Mouse (Mus musculus) liver, embryonic 11.5 days (tissue): ENCODE measurements around the gene Mpg. TPM values are rescaled to one million over a fixed set of nuclear protein-coding genes. Genes with fewer than 3 reads are reported as not detected.

Experiments
- ATAC-seq: fragments of 200-750 bp; cut with Nextera tagmentation; replicated peaks from 2 replicates; pipeline ENCODE4 v1.8.0; 2017; ENCODE audit warnings: moderate number of reproducible peaks, mild to moderate bottlenecking, moderate TSS enrichment, moderate library complexity; ENCODE audit not compliant: low FRiP score
- DNase-seq: peaks from one replicate; pipeline ENCODE4 v3.0.0-alpha.2; 2017; ENCODE audit warnings: low spot score
- H3K27ac ChIP-seq: fragments of 300-500 bp; sonication (generic); 2 replicates; pipeline ENCODE4 v1.5.1; 2014; ENCODE audit warnings: mild to moderate bottlenecking, low read depth, low read length, control low read depth
- H3K27me3 ChIP-seq: fragments of 300-500 bp; sonication (generic); replicated peaks from 2 replicates; pipeline ENCODE4 v1.6.1; 2014; ENCODE audit warnings: low read length, mixed read lengths; ENCODE audit not compliant: control insufficient read depth, insufficient read depth
- H3K36me3 ChIP-seq: fragments of 300-500 bp; sonication (generic); 2 replicates; pipeline ENCODE4 v1.6.1; 2014; ENCODE audit warnings: mild to moderate bottlenecking, low read length, moderate library complexity, mixed read lengths; ENCODE audit not compliant: control insufficient read depth, insufficient read depth
- H3K4me1 ChIP-seq: fragments of 300-500 bp; sonication (generic); replicated peaks from 2 replicates; pipeline ENCODE4 v1.6.1; 2014; ENCODE audit warnings: low read length, mixed read lengths; ENCODE audit not compliant: control insufficient read depth, insufficient read depth
- H3K4me2 ChIP-seq: fragments of 300-500 bp; sonication (generic); 2 replicates; pipeline ENCODE4 v1.6.1; 2014; ENCODE audit warnings: mild to moderate bottlenecking, control low read depth, moderate library complexity
- H3K4me3 ChIP-seq: fragments of 300-500 bp; sonication (generic); 2 replicates; pipeline ENCODE4 v1.5.1; 2014; ENCODE audit warnings: low read depth, low read length, control low read depth
- H3K9ac ChIP-seq: fragments of 300-500 bp; sonication (generic); 2 replicates; pipeline ENCODE4 v1.6.1; 2014; ENCODE audit warnings: low read depth, low read length, control low read depth
- H3K9me3 ChIP-seq: fragments of 300-500 bp; sonication (generic); 2 replicates; pipeline ENCODE4 v1.6.1; 2016; ENCODE audit warnings: low read length, inconsistent platforms, mixed read lengths; ENCODE audit not compliant: control insufficient read depth
- WGBS: fragments of 180-500 bp; shearing (Covaris S2); extraction: QIAGEN DNeasy Blood & Tissue Kit; methylation state at CpG from one replicate; pipeline ENCODE4 v1.1.7; 2014; 5-methylcytosine and 5-hydroxymethylcytosine counted together
- polyA plus RNA-seq: library from polyadenylated mRNA; unstranded; fragments of >200 nt; fragmentation: Nextera tagmentation; extraction: Ambion mirVana; gene quantifications from 2 replicates; pipeline ENCODE4 v1.2.1, GENCODE M21; 2014

The Mpg gene
- polyA plus RNA-seq, 1 experiment from 2014 or later = 30.8 TPM

DNA sequence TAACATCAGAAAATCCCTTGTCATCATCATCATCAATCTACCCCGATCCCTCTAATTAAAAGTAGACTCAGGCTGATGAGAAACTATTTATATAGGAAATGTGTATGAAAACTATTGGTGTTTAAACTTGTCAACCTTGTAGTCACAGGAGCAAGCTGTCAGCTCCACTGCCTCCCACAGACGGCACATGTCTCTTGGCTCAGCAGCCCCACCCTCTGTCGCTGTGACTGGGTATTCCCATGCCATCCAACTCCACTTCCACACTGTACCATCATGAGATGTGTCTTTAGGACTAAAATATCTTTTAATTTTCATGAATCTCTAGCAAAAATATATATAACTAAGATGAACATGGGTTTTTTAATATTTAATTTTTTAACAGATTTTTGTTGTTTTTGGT, 22.0 kb downstream of the Mpg start:
- 78% methylated on average over 3 of the region's 3 CpGs for WGBS
- no peaks in the 10 kb centered on the region for H3K27me3 ChIP-seq
- no peak overlapping the region for H3K4me2 ChIP-seq
- peak overlapping the region; percentile 78; the same call in 1 of the 2 replicates for H3K27ac ChIP-seq
- no peak overlapping the region for H3K9ac ChIP-seq
- no peaks in the 10 kb centered on the region for H3K9me3 ChIP-seq
- no peak overlapping the region for H3K4me3 ChIP-seq
- peaks cover 11% of the 10 kb centered on the region for H3K36me3 ChIP-seq
- no peak for DNase-seq
- peaks cover 47% of the 10 kb centered on the region for H3K4me1 ChIP-seq
- ATAC-seq = no peak

DNA sequence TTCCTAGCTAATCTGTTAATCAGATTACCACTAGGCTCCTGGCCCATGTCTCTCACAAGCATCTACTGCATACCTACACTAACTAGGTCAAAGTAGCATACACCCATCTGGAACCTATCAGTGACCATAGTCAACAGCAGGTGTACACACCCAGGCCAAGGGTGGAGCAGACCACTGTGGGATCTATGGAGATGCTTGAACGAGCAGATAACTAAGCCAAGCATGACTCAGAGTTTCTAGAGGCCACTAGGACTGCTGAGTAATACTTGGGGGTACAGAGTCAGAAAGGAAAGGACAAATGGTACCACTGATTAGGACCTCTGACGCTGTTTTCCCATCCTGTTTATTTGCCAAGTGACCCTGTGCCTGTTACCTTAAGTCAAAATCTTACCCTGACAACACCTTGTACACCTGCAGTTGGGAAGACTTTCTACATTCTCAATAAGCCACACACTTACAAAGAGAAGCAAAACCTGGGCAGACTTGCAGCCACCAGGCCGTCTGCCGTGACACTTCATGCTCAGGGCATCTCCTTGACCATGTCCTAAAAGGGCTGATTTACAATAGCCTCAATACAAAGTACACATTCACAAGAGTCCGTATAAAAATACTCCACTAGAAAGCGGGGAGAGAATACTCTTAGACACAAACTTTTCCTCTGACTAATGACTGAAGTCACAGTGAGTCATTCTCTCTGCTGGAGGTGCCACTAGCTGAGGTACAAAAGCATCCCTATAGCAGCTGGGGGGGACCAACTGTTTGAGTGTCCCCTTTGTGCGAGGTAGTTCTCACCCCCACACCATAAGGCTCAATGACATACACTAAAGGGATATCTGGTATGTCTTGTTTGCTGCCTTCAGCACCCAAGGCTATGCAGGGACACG, 24.8 kb downstream of the Mpg start:
- Histone ChIP-seq H3K9me3 (no peaks in the 10 kb centered on the region), H3K4me3 (no peak overlapping the region), H3K36me3 (peaks cover 11% of the 10 kb centered on the region), H3K9ac (peak overlapping the region; percentile 55), H3K4me2 (peak overlapping the region; percentile 30), H3K27me3 (no peaks in the 10 kb centered on the region), H3K4me1 (peaks cover 37% of the 10 kb centered on the region), H3K27ac (peak overlapping the region; percentile 92)
- peak; percentile 98 for ATAC-seq
- DNase-seq = no peak
- WGBS = 67% methylated on average over 8 of the region's 8 CpGs

DNA sequence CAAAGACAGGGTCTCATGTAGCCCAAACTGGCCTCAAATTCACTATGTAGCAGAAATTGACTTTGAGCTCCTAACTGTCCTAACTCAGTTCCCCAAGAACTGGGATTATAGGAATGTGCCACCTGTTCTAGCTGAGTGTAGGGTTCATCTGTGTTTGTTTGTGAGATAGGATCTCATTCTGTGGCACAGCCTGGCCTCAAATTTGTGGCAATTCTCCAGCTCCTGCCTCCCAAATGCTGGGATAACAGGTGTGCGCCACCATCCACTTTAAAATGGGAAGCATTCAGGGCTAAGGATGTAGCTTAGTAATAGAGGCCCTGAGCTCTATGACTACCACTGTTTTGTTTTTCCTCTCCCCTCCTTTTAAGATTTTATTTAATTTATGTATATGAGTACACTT, 26.8 kb downstream of the Mpg start:
- ATAC-seq (no peak), DNase-seq (no peak)
- WGBS = 97% methylated on average over 1 of the region's 1 CpGs
- Histone ChIP-seq H3K27ac (peak overlapping the region; percentile 47), H3K9me3 (no peaks in the 10 kb centered on the region), H3K4me1 (peaks cover 39% of the 10 kb centered on the region), H3K4me2 (no peak overlapping the region), H3K4me3 (no peak overlapping the region), H3K9ac (no peak overlapping the region), H3K36me3 (peaks cover 8% of the 10 kb centered on the region), H3K27me3 (no peaks in the 10 kb centered on the region)

DNA sequence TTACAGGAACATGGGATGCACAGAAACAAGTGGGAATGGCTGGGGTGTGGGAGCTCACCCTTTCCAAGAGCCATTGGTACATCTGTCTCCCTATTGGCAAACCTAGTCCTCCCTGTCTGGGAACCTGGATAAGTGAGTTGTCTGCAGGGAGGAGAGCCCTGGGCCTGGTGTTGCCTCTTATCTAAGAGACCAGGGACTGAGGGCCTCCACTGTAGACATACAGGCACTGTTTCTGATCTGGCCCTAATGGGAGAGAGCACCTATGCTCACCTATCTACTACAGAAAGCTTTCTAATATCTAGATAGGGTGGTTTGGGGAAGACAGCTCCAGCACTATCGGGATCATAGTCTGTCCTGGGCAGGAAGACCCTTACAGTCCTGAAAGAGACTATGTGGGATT, 29.8 kb downstream of the Mpg start:
- H3K4me2 ChIP-seq = peak overlapping the region; percentile 48
- peak overlapping the region; percentile 54 for H3K9ac ChIP-seq
- H3K36me3 ChIP-seq = peaks cover 2% of the 10 kb centered on the region; the same call in 1 of the 2 replicates
- ATAC-seq (peak; percentile 100), DNase-seq (no peak)
- no peak overlapping the region for H3K4me3 ChIP-seq
- WGBS = 57% methylated on average over 1 of the region's 1 CpGs
- no peaks in the 10 kb centered on the region for H3K27me3 ChIP-seq
- H3K27ac ChIP-seq = peak overlapping the region; percentile 93
- H3K4me1 ChIP-seq = peaks cover 27% of the 10 kb centered on the region
- H3K9me3 ChIP-seq = no peaks in the 10 kb centered on the region

DNA sequence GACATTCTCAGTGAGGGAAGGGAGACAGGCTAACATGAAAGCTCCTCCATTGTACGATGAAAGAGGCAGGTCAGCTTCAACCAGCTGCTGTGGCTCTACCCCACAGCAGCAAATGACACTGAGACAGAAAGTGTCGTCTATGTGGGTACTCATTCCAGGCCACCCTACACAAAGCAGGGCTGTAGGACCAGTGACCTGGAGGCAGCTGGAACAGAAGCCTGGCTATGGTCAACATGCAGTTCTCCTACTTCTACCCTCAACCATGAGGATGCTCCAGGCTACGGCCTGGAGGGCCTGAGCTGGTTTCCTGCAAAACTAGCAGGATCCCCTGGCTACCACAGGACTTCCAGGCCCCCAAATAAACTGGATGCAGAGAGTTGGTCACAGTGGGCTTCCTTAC, 30.3 kb downstream of the Mpg start:
- no peak for DNase-seq
- ATAC-seq = no peak; the same call in 1 of the 2 replicates
- peak overlapping the region; percentile 44 for H3K4me2 ChIP-seq
- peak overlapping the region; percentile 93 for H3K27ac ChIP-seq
- H3K36me3 ChIP-seq = peaks cover 3% of the 10 kb centered on the region; the same call in 1 of the 2 replicates
- H3K9ac ChIP-seq = peak overlapping the region; percentile 41
- H3K27me3 ChIP-seq = no peaks in the 10 kb centered on the region
- 67% methylated on average over 3 of the region's 3 CpGs for WGBS
- H3K4me3 ChIP-seq = no peak overlapping the region
- H3K4me1 ChIP-seq = peaks cover 23% of the 10 kb centered on the region
- H3K9me3 ChIP-seq = no peaks in the 10 kb centered on the region

DNA sequence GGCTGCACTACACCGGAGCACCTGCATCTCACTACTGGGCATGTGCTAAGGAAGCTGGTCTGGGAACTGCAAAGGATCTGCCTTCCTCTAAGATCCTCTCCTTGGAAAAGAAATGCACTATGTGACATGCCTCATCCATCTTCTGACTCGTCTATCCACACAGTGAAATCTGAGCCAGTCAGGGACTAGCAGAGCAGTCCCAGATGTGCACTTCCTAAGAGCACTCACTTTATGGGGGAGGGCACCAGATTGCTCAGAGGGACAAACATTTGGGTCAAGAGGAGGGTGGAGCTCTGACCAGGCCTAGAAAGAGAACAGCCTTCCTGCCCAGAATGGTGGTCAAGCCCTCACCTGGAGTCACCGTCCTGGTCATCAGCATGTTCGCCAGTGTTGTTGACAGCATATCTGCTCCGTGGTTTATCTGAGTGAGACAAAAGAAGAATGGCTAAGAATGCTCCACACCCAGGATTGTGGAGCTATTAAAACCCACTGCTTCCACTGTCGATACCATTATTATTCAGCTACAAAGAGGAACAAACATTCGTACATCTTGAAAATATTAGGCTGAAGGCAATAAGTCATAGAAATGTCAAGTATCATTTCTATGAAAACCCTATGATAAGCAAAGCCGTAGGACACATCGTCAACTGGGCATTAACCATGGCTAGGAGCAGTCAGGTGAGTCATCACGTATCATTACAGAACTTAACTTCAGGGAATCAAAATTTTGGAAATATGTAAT, 36.5 kb downstream of the Mpg start:
- no peak overlapping the region for H3K4me3 ChIP-seq
- WGBS = 73% methylated on average over 10 of the region's 10 CpGs
- no peak for ATAC-seq
- H3K27me3 ChIP-seq = no peaks in the 10 kb centered on the region
- H3K4me1 ChIP-seq = peaks cover 28% of the 10 kb centered on the region
- H3K36me3 ChIP-seq = peaks cover 3% of the 10 kb centered on the region; the same call in 1 of the 2 replicates
- no peak for DNase-seq
- 0 out of 2 replicates have a peak overlapping the region, but pooled peaks have one; percentile 3 for H3K9ac ChIP-seq
- H3K27ac ChIP-seq = peak overlapping the region; percentile 77
- no peak overlapping the region for H3K4me2 ChIP-seq
- H3K9me3 ChIP-seq = no peaks in the 10 kb centered on the region

DNA sequence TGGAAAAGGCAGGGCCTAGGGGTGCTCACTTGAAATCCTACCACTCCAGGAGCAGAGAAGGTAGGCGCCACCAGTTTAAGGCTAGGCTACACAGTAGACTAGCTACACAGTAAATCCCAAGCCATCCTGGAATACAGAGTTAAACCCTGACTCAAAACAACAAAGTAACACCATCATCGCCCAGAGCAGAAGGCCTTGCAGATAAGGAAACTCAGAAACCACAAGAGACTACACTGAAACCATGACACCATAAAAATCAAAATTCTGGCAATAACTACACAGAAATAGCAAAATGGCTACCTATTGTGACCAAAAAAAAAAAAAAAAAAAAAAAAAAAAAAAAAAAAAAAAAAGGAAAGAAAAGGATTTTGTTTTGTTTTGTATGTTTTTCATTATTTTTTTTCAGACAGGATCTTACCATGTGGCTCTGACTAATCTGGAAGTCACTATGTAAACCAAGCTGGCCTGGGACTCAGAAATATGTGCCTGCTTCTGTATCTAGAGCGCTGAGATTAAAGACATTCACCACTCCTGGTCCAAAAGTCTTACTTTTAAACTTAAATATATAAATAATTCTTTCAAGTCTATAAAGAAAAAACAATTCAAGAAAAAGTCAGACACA, 38.9 kb downstream of the Mpg start:
- Histone ChIP-seq H3K36me3 (peaks cover 3% of the 10 kb centered on the region; the same call in 1 of the 2 replicates), H3K9ac (peak overlapping the region; percentile 42; the same call in 1 of the 2 replicates), H3K27ac (peak overlapping the region; percentile 88), H3K9me3 (no peaks in the 10 kb centered on the region), H3K27me3 (no peaks in the 10 kb centered on the region), H3K4me1 (peaks cover 44% of the 10 kb centered on the region), H3K4me3 (0 out of 2 replicates have a peak overlapping the region, but pooled peaks have one; percentile 5), H3K4me2 (peak overlapping the region; percentile 45)
- WGBS = 57% methylated on average over 3 of the region's 3 CpGs
- DNase-seq (no peak), ATAC-seq (peak; percentile 73)

DNA sequence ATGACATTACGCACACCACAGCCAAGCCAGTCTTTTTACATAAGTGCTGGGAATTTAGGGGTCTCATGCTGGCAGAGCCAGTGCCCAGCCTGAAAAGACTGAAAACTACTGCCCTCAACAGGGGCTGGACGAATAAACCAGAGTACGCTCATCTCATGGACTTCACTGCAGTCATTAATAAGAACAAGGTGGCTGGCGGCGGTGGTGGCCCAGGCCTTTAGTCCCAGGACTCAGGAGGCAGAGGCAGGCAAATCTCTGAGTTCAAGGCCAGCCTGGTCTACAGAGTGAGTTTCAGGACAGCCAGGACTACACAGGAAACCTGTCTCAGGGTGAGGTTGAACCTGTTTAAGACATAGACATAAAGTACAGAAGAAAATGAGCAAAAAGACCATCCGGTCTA, 39.9 kb downstream of the Mpg start:
- Histone ChIP-seq H3K4me3 (peak overlapping the region; percentile 18; the same call in 1 of the 2 replicates), H3K9ac (peak overlapping the region; percentile 52), H3K27ac (peak overlapping the region; percentile 88), H3K4me2 (peak overlapping the region; percentile 37), H3K27me3 (no peaks in the 10 kb centered on the region), H3K4me1 (peaks cover 44% of the 10 kb centered on the region), H3K9me3 (no peaks in the 10 kb centered on the region), H3K36me3 (peaks cover 3% of the 10 kb centered on the region; the same call in 1 of the 2 replicates)
- ATAC-seq (no peak), DNase-seq (no peak)
- 86% methylated on average over 6 of the region's 6 CpGs for WGBS
